Mouse (Mus musculus): ENCODE results near the gene Pla2g15.

- TF ChIP-seq CTCF (IDR thresholded peaks at IDR 0.05; ENCODE audit: low read depth, low read length) (no peak), EP300 (IDR thresholded peaks at IDR 0.05; ENCODE audit: insufficient read depth, low read depth, low read length) (0 out of 2 replicates have a peak, but pooled peaks have one; percentile 66), POLR2A (IDR thresholded peaks at IDR 0.05; ENCODE audit: insufficient read depth, low read length) (peak; percentile 91)
Measured at GRCm38 (mm10) chr8:106210821-106211345, 60.7 kb downstream of the Pla2g15 start, which contains the start of the genes Slc7a6os and Prmt7.
